Mouse (Mus musculus) liver, embryonic 14.5 days (tissue): ENCODE data around the gene Prdm4.

Source experiments
- CTCF ChIP-seq: IDR thresholded peaks from 2 replicates; pipeline ENCODE4 v1.5.1; 2016; ENCODE audit warnings: antibody characterized with exemption, low read depth, control low read depth
- EP300 ChIP-seq: IDR thresholded peaks from 2 replicates; pipeline ENCODE4 v1.6.1; 2016; ENCODE audit warnings: antibody characterized with exemption, low read depth

DNA sequence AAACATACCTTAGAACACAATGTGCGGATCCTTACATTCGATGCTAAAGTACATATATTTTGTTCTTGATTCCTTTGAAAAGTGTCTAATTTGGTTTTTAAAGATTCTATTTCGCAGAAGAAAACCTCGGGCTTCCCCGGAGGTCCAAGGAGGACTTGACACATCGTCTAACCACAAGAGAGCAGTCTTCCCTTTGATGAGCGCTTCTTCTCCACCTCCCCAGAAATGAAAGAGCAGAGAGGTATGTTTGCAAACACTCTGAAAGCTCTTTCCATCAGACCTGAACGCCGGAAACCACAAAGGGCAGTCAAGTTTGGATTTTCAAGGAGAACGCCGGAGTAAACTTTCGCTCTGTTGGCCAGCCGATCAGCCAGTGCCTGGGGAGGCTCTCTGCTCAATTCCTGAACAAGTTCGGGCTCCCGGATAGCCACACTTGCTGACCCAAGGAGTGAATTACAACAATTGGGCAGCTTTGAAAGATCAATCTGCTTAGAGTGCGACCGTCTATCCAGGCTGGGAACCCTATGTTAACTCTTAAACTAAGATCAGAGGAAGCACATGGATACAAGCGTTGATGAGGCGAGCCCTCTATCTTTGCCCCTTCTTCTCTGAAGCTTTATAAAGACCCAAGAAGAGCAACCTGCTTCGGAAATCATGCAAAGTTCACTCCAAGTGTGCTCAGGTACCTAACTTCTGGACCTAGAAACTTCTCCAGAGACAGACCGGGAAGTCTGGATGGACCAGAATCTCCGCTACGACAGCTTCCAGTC, 10.9 kb upstream of the Prdm4 start, which contains the start of gene Ascl4:
- no peak for TF ChIP-seq CTCF
- TF ChIP-seq EP300: no peak
